Mouse (Mus musculus) limb, embryonic 14.5 days (tissue): ENCODE results near the gene Opa3. TPM values are rescaled to one million over a fixed set of nuclear protein-coding genes. Genes with fewer than 3 reads are reported as not detected.

ENCODE experiments used
- ATAC-seq: fragments of 200-750 bp; cut with Nextera tagmentation; 2 replicates; pipeline ENCODE4 v1.8.0; 2017; ENCODE audit warnings: low read depth, moderate number of reproducible peaks, moderate TSS enrichment; ENCODE audit not compliant: low FRiP score
- DNase-seq: peaks from one replicate; pipeline ENCODE4 v3.0.0-alpha.2; 2015; ENCODE audit warnings: low spot score
- H3K27ac ChIP-seq: fragments of 300-500 bp; sonication (generic); replicated peaks from 2 replicates; pipeline ENCODE4 v1.5.1; 2014; ENCODE audit warnings: low read depth, mild to moderate bottlenecking, low read length, moderate library complexity, mixed read lengths
- H3K27me3 ChIP-seq: fragments of 300-500 bp; sonication (generic); 2 replicates; pipeline ENCODE4 v1.6.1; 2014; ENCODE audit warnings: low read length, mixed read lengths; ENCODE audit not compliant: control insufficient read depth, insufficient read depth
- H3K36me3 ChIP-seq: fragments of 300-500 bp; sonication (generic); 2 replicates; pipeline ENCODE4 v1.6.1; 2014; ENCODE audit warnings: mild to moderate bottlenecking, low read length, moderate library complexity, mixed read lengths; ENCODE audit not compliant: control insufficient read depth, insufficient read depth
- H3K4me1 ChIP-seq: fragments of 300-500 bp; sonication (generic); 2 replicates; pipeline ENCODE4 v1.6.1; 2014; ENCODE audit warnings: antibody characterized with exemption, low read length, mixed read lengths; ENCODE audit not compliant: control insufficient read depth, insufficient read depth
- H3K4me2 ChIP-seq: fragments of 300-500 bp; sonication (generic); replicated peaks from 2 replicates; pipeline ENCODE4 v1.6.1; 2014; ENCODE audit warnings: low read depth, mild to moderate bottlenecking, low read length, moderate library complexity; ENCODE audit not compliant: severe bottlenecking
- H3K4me3 ChIP-seq: fragments of 300-500 bp; sonication (generic); replicated peaks from 2 replicates; pipeline ENCODE4 v1.5.1; 2014; ENCODE audit warnings: low read length
- H3K9ac ChIP-seq: fragments of 300-500 bp; sonication (generic); 2 replicates; pipeline ENCODE4 v1.6.1; 2014; ENCODE audit warnings: mild to moderate bottlenecking, low read depth, low read length, moderate library complexity; ENCODE audit not compliant: severe bottlenecking
- H3K9me3 ChIP-seq: fragments of 300-500 bp; sonication (generic); 2 replicates; pipeline ENCODE4 v1.6.1; 2016; ENCODE audit warnings: low read length; ENCODE audit not compliant: control insufficient read depth
- POLR2A ChIP-seq: fragments of 200-500 bp; IDR thresholded peaks from 2 replicates; pipeline ENCODE4 v1.8.0; 2012; ENCODE audit warnings: inconsistent platforms, mild to moderate bottlenecking, moderate library complexity, borderline replicate concordance; ENCODE audit not compliant: insufficient read depth, insufficient read length; ENCODE audit errors: extremely low read depth
- WGBS: fragments of 180-500 bp; shearing (Covaris S2); extraction: QIAGEN DNeasy Blood & Tissue Kit; methylation state at CpG from one replicate; pipeline ENCODE4 v1.1.7; 2014; 5-methylcytosine and 5-hydroxymethylcytosine counted together
- polyA plus RNA-seq, 2 experiments: library from polyadenylated mRNA; depleted of rRNA in 1 of 2; stranded (reverse) in 1 of 2; unstranded in 1 of 2; fragments of >200 nt; fragmentation: Nextera tagmentation in 1 of 2; extraction: Ambion mirVana in 1 of 2; gene quantifications; 2 replicates each; pipeline versions ENCODE4 v1.2.1 to v1.2.3; 2012 to 2014

The Opa3 gene
- polyA plus RNA-seq, 2 experiments = 19.6 to 27.5 TPM

DNA sequence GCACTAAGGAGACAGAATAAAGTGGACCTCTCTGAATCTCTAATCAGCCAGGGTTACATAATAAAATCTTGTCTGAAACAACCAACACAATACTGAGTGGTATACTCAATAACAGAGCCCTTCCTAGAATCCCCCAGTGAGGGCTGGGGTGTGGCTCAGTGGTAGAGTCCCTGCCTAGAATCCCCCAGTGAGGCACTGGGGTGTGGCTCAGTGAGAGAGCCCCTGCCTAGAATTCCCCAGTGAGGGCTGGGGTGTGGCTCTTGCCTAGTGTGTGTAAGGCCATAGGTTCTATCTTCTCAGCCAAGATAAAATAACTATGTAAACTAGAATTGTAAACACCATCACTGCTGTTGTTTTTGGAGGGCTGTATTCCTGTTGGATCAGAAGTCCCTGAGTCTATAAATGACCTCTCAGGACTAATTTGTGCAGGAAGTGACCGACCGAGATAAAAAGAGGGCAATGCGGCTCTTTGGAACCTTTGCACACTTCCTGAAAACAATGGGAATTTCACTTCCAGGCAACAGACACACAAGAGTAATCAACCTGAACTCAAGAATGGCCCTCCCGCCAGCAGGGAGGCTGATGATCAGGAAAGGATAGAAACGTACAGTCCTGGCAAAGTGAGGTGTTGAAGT is 17.0 kb upstream of the Opa3 start:
- Histone ChIP-seq H3K4me1 (peaks cover 26% of the 10 kb centered on the region), H3K27ac (no peak overlapping the region), H3K4me2 (no peak overlapping the region), H3K9ac (no peak overlapping the region), H3K36me3 (0 out of 2 replicates have a peak, but pooled peaks cover under 1% of the 10 kb centered on the region), H3K27me3 (no peaks in the 10 kb centered on the region), H3K9me3 (no peaks in the 10 kb centered on the region), H3K4me3 (no peak overlapping the region)
- 54% methylated on average over 5 of the region's 5 CpGs for WGBS
- ATAC-seq (no peak), DNase-seq (no peak)
- TF ChIP-seq POLR2A = no peak

DNA sequence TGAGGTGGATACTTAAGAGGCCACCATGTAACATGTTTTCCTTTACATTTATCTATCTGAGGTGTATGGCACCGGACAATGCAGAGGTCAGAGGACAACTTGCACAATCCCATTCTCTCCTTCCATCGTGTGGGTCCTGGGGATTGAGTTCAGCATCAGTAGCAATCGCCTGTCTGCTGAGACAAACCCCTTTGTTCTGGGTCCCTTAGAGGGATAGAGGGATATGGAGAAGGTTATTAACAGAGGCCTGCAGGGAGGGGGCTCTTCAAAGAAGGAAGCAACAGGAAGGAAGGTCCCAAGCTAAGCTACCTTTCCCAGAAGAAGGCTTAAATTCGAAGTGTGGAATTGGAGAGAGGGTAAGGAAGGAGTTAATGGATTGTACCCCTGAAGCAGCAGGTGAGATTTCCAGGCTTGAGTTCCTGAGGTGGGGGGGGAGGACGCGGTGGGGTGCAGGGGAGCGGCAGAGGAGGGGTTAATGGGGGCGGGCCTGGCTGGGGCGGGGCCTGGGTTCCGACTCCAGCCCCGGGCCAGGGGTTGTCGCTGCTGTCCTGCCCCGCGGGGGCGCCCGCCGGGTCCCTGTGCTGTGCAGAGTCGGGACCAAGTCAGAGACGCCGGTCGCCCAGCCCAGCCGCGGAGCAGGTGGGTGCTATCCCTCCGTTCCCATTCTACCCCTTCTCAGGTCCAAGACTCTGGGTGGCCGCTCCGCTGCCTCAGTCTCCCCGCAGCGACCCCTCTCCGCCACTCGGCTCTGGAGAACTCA is 16.0 kb upstream of the Opa3 start, which contains the start of gene Gpr4:
TSS of gene Gpr4 (plus strand) at position 543 of the 760 bp plus-strand sequence.
- peak within 1 kb of the TSS; percentile 56 for H3K9ac ChIP-seq
- H3K27ac ChIP-seq = no peak within 1 kb of the TSS
- ATAC-seq (peak; percentile 61; the same call in 1 of the 2 replicates), DNase-seq (no peak)
- H3K27me3 ChIP-seq = no peaks in the 10 kb centered on the region
- H3K4me2 ChIP-seq = peak within 1 kb of the TSS; percentile 73
- no peaks in the 10 kb centered on the region for H3K36me3 ChIP-seq
- H3K4me3 ChIP-seq = peak within 1 kb of the TSS; percentile 53
- TF ChIP-seq POLR2A = no peak
- H3K9me3 ChIP-seq = no peaks in the 10 kb centered on the region
- H3K4me1 ChIP-seq = peaks cover 28% of the 10 kb centered on the region
- 3% methylated on average over 15 of the region's 30 CpGs for WGBS

DNA sequence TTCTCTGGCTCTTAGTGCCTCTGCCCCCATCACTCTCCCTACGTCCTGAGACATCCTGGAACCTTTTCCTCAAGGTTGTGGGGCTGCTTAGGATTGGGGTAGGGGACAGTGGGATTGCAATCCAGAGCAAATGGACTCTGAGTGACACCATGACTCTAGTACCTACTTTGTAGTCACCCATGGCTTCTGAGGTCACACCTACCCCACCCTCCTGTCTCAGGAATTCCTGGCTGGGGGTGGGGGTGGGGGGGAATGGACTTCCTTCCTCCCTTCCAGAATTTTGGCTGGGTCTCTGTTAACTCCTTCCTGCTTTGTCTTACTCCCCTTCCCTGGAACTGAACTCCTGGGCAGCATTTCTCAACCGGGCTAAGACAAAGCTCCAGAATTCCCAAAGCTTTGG is 14.7 kb upstream of the Opa3 start:
- DNase-seq (no peak), ATAC-seq (no peak)
- Histone ChIP-seq H3K9me3 (no peaks in the 10 kb centered on the region), H3K36me3 (no peaks in the 10 kb centered on the region), H3K4me3 (peak overlapping the region; percentile 53), H3K4me2 (peak overlapping the region; percentile 73), H3K4me1 (peaks cover 33% of the 10 kb centered on the region), H3K27me3 (no peaks in the 10 kb centered on the region), H3K9ac (no peak overlapping the region), H3K27ac (no peak overlapping the region)
- WGBS = 60% methylated on average over 2 of the region's 2 CpGs
- no peak for TF ChIP-seq POLR2A

DNA sequence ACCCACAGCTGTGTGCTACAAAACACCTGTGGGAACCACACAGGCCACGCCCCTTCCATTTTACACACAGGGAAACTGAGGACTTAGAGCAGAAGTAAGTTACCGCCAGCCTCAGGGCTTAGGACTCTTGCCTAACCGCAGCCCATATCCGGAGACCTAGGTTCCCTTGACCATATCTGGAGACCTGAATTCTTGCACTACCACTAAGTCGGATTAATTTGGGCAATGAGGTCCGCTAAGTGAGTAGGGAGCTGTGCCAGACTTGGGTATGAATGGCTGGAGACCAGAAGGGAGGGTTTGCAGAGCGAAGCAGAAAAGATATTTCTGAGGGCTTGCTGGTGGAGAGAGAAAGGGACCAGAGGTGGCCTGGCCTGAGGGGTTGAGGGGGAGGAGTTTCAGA is 13.8 kb upstream of the Opa3 start:
- H3K27ac ChIP-seq = no peak overlapping the region
- TF ChIP-seq POLR2A = no peak
- H3K27me3 ChIP-seq = no peaks in the 10 kb centered on the region
- peaks cover 33% of the 10 kb centered on the region for H3K4me1 ChIP-seq
- H3K36me3 ChIP-seq = no peaks in the 10 kb centered on the region
- no peaks in the 10 kb centered on the region for H3K9me3 ChIP-seq
- 59% methylated on average over 7 of the region's 7 CpGs for WGBS
- ATAC-seq = no peak
- H3K9ac ChIP-seq = no peak overlapping the region
- H3K4me2 ChIP-seq = no peak overlapping the region
- no peak overlapping the region for H3K4me3 ChIP-seq
- no peak for DNase-seq

DNA sequence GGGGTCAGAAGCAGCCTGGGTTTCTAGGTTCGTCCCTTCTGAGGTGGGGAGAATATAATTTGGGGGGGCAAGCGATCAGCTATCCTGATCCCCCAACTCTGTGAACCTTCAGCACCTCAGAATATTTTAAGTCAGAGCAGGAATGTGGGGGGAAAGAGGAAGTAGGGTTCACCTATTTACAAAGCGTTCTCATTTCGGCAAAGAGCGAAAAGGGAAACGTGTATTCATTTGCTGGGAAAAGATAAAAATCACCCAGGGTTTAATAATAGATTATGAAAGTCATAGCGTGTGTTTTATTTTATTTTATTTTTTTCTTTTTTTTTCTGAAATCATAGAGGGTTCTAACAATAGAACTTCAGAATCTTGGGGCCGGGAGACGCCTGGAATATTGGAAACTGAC is 13.2 kb upstream of the Opa3 start:
- Histone ChIP-seq H3K9me3 (no peaks in the 10 kb centered on the region), H3K36me3 (no peaks in the 10 kb centered on the region), H3K4me1 (peaks cover 33% of the 10 kb centered on the region), H3K4me2 (0 out of 2 replicates have a peak overlapping the region, but pooled peaks have one; percentile 16), H3K27me3 (no peaks in the 10 kb centered on the region), H3K9ac (no peak overlapping the region), H3K4me3 (no peak overlapping the region), H3K27ac (no peak overlapping the region)
- DNase-seq = no peak
- no peak for ATAC-seq
- no peak for TF ChIP-seq POLR2A
- 54% methylated on average over 9 of the region's 9 CpGs for WGBS
